Mouse (Mus musculus): Measurements from ENCODE around the gene Hsd17b13. TPM values are rescaled to one million over a fixed set of nuclear protein-coding genes. Genes with fewer than 3 reads are reported as not detected.
"Not testable (repeated sequence)": the region's sequence is repeated elsewhere in the genome, so short reads cannot be mapped to it uniquely, and the experiment has no call there.

The Hsd17b13 gene
- polyA plus RNA-seq (2014; fragmentation: Nextera tagmentation; extraction: Ambion mirVana): 1.9 and 4.6 TPM in 2 replicates

- no peaks in the 10 kb centered on the region for H3K4me1 ChIP-seq (replicated peaks; ENCODE audit: control insufficient read depth, insufficient read depth, low read length)
- H3K4me2 ChIP-seq (ENCODE audit: low read length): no peak within 1 kb of the TSS
- peak; percentile 52; the same call in 1 of the 2 replicates for ATAC-seq (replicated peaks; ENCODE audit: low FRiP score, low TSS enrichment, low read depth)
- no peak within 1 kb of the TSS for H3K9ac ChIP-seq (ENCODE audit: low read length)
- peak; percentile 50 for DNase-seq (ENCODE audit: low spot score)
- H3K36me3 ChIP-seq (ENCODE audit: control insufficient read depth, insufficient read depth, low read length): no peaks in the 10 kb centered on the region
- no peaks in the 10 kb centered on the region for H3K9me3 ChIP-seq (ENCODE audit: control insufficient read depth, low read length)
- WGBS: 71% methylated on average over 4 of the region's 4 CpGs
- no peak within 1 kb of the TSS for H3K4me3 ChIP-seq (ENCODE audit: low read depth, low read length)
- H3K27me3 ChIP-seq (replicated peaks; ENCODE audit: control insufficient read depth, insufficient read depth, low read length): no peaks in the 10 kb centered on the region
- no peak within 1 kb of the TSS for H3K27ac ChIP-seq (ENCODE audit: low read depth)
These were observed at the start of gene Hsd17b13 for GRCm38 (mm10) chr5:103977297-103977696. TSS of gene Hsd17b13 (minus strand) at chr5:103977410.

GRCm38 (mm10) chr5:104025245-104025854 is 48.1 kb upstream of the Hsd17b13 start:
- Histone ChIP-seq H3K4me3 (ENCODE audit: low read depth, low read length) (no peak overlapping the region), H3K4me2 (ENCODE audit: low read length) (no peak overlapping the region), H3K4me1 (replicated peaks; ENCODE audit: control insufficient read depth, insufficient read depth, low read length) (peaks cover 14% of the 10 kb centered on the region), H3K36me3 (ENCODE audit: control insufficient read depth, insufficient read depth, low read length) (no peaks in the 10 kb centered on the region), H3K9me3 (ENCODE audit: control insufficient read depth, low read length) (no peaks in the 10 kb centered on the region), H3K27me3 (replicated peaks; ENCODE audit: control insufficient read depth, insufficient read depth, low read length) (no peaks in the 10 kb centered on the region), H3K27ac (ENCODE audit: low read depth) (no peak overlapping the region), H3K9ac (ENCODE audit: low read length) (no peak overlapping the region)
- 48% methylated on average over 17 of the region's 17 CpGs for WGBS
- DNase-seq (ENCODE audit: low spot score) (no peak), ATAC-seq (replicated peaks; ENCODE audit: low FRiP score, low TSS enrichment, low read depth) (no peak)

- WGBS: 66% methylated on average over 11 of the region's 11 CpGs
- Histone ChIP-seq H3K27ac (ENCODE audit: low read depth) (no peak overlapping the region), H3K9me3 (ENCODE audit: control insufficient read depth, low read length) (no peaks in the 10 kb centered on the region), H3K4me3 (ENCODE audit: low read depth, low read length) (no peak overlapping the region), H3K36me3 (ENCODE audit: control insufficient read depth, insufficient read depth, low read length) (no peaks in the 10 kb centered on the region), H3K4me2 (ENCODE audit: low read length) (no peak overlapping the region), H3K27me3 (replicated peaks; ENCODE audit: control insufficient read depth, insufficient read depth, low read length) (no peaks in the 10 kb centered on the region), H3K4me1 (replicated peaks; ENCODE audit: control insufficient read depth, insufficient read depth, low read length) (peaks cover 19% of the 10 kb centered on the region), H3K9ac (ENCODE audit: low read length) (no peak overlapping the region)
- no peak for DNase-seq (ENCODE audit: low spot score)
- no peak for ATAC-seq (replicated peaks; ENCODE audit: low FRiP score, low TSS enrichment, low read depth)
These were observed 47.6 kb upstream of the Hsd17b13 start for GRCm38 (mm10) chr5:104024762-104025161.

- not testable (repeated sequence) for H3K27me3 ChIP-seq (replicated peaks; ENCODE audit: control insufficient read depth, insufficient read depth, low read length); ATAC-seq (replicated peaks; ENCODE audit: low FRiP score, low TSS enrichment, low read depth); H3K4me2 ChIP-seq (ENCODE audit: low read length); H3K27ac ChIP-seq (ENCODE audit: low read depth); H3K9me3 ChIP-seq (ENCODE audit: control insufficient read depth, low read length); H3K36me3 ChIP-seq (ENCODE audit: control insufficient read depth, insufficient read depth, low read length); DNase-seq (ENCODE audit: low spot score); H3K9ac ChIP-seq (ENCODE audit: low read length); H3K4me3 ChIP-seq (ENCODE audit: low read depth, low read length)
- peaks cover 25% of the 10 kb centered on the region for H3K4me1 ChIP-seq (replicated peaks; ENCODE audit: control insufficient read depth, insufficient read depth, low read length)
- WGBS: 82% methylated on average over 5 of the region's 5 CpGs
These were observed 47.0 kb upstream of the Hsd17b13 start for GRCm38 (mm10) chr5:104024193-104024592.

- 75% methylated on average over 8 of the region's 8 CpGs for WGBS
- Histone ChIP-seq H3K4me3 (ENCODE audit: low read depth, low read length) (no peak overlapping the region), H3K36me3 (ENCODE audit: control insufficient read depth, insufficient read depth, low read length) (no peaks in the 10 kb centered on the region), H3K27me3 (replicated peaks; ENCODE audit: control insufficient read depth, insufficient read depth, low read length) (no peaks in the 10 kb centered on the region), H3K9me3 (ENCODE audit: control insufficient read depth, low read length) (no peaks in the 10 kb centered on the region), H3K9ac (ENCODE audit: low read length) (no peak overlapping the region), H3K4me2 (ENCODE audit: low read length) (no peak overlapping the region), H3K27ac (ENCODE audit: low read depth) (no peak overlapping the region), H3K4me1 (replicated peaks; ENCODE audit: control insufficient read depth, insufficient read depth, low read length) (peaks cover 30% of the 10 kb centered on the region)
- ATAC-seq (replicated peaks; ENCODE audit: low FRiP score, low TSS enrichment, low read depth): no peak
- no peak for DNase-seq (ENCODE audit: low spot score)
These were observed 46.2 kb upstream of the Hsd17b13 start for GRCm38 (mm10) chr5:104023289-104024020.

- Histone ChIP-seq H3K27me3 (replicated peaks; ENCODE audit: control insufficient read depth, insufficient read depth, low read length) (no peaks in the 10 kb centered on the region), H3K27ac (ENCODE audit: low read depth) (peak overlapping the region; percentile 87; the same call in 1 of the 2 replicates), H3K9me3 (ENCODE audit: control insufficient read depth, low read length) (no peaks in the 10 kb centered on the region), H3K36me3 (ENCODE audit: control insufficient read depth, insufficient read depth, low read length) (peaks cover 6% of the 10 kb centered on the region), H3K9ac (ENCODE audit: low read length) (no peak overlapping the region), H3K4me1 (replicated peaks; ENCODE audit: control insufficient read depth, insufficient read depth, low read length) (peaks cover 30% of the 10 kb centered on the region), H3K4me2 (ENCODE audit: low read length) (peak overlapping the region; percentile 72), H3K4me3 (ENCODE audit: low read depth, low read length) (peak overlapping the region; percentile 67; the same call in 1 of the 2 replicates)
- no peak for ATAC-seq (replicated peaks; ENCODE audit: low FRiP score, low TSS enrichment, low read depth)
- no peak for DNase-seq (ENCODE audit: low spot score)
- 46% methylated on average over 5 of the region's 5 CpGs for WGBS
These were observed 45.3 kb upstream of the Hsd17b13 start for GRCm38 (mm10) chr5:104022558-104022957.

- Histone ChIP-seq H3K4me2 (ENCODE audit: low read length) (peak within 1 kb of the TSS; percentile 72), H3K27me3 (replicated peaks; ENCODE audit: control insufficient read depth, insufficient read depth, low read length) (no peaks in the 10 kb centered on the region), H3K9ac (ENCODE audit: low read length) (peak within 1 kb of the TSS; percentile 67), H3K4me1 (replicated peaks; ENCODE audit: control insufficient read depth, insufficient read depth, low read length) (peaks cover 30% of the 10 kb centered on the region), H3K4me3 (ENCODE audit: low read depth, low read length) (peak within 1 kb of the TSS; percentile 67), H3K9me3 (ENCODE audit: control insufficient read depth, low read length) (no peaks in the 10 kb centered on the region), H3K27ac (ENCODE audit: low read depth) (peak within 1 kb of the TSS; percentile 87), H3K36me3 (ENCODE audit: control insufficient read depth, insufficient read depth, low read length) (peaks cover 14% of the 10 kb centered on the region)
- under 1% methylated on average over 31 of the region's 31 CpGs for WGBS
- ATAC-seq (replicated peaks; ENCODE audit: low FRiP score, low TSS enrichment, low read depth): peak; percentile 93
- DNase-seq (ENCODE audit: low spot score): peak; percentile 87
These were observed 44.6 kb upstream of the Hsd17b13 start, which contains the start of gene Hsd17b11 for GRCm38 (mm10) chr5:104021597-104022378. TSS of gene Hsd17b11 (minus strand) at chr5:104021919.

GRCm38 (mm10) chr5:104011419-104011818 is 34.2 kb upstream of the Hsd17b13 start:
- no peak overlapping the region for H3K27ac ChIP-seq (ENCODE audit: low read depth)
- DNase-seq (ENCODE audit: low spot score): no peak
- H3K4me3 ChIP-seq (ENCODE audit: low read depth, low read length): no peak overlapping the region

More at GRCm38 (mm10) chr5:104011419-104011818, 34.2 kb upstream of the Hsd17b13 start:
- H3K4me2 ChIP-seq (ENCODE audit: low read length): no peak overlapping the region
- H3K36me3 ChIP-seq (ENCODE audit: control insufficient read depth, insufficient read depth, low read length): peaks cover 23% of the 10 kb centered on the region
- H3K9me3 ChIP-seq (ENCODE audit: control insufficient read depth, low read length): no peaks in the 10 kb centered on the region
- no peak for ATAC-seq (replicated peaks; ENCODE audit: low FRiP score, low TSS enrichment, low read depth)
- no peaks in the 10 kb centered on the region for H3K4me1 ChIP-seq (replicated peaks; ENCODE audit: control insufficient read depth, insufficient read depth, low read length)
- no peak overlapping the region for H3K9ac ChIP-seq (ENCODE audit: low read length)
- no peaks in the 10 kb centered on the region for H3K27me3 ChIP-seq (replicated peaks; ENCODE audit: control insufficient read depth, insufficient read depth, low read length)
